Mouse (Mus musculus): ENCODE data around the gene Wdr11.

- TF ChIP-seq CTCF (IDR thresholded peaks at IDR 0.05; ENCODE audit: low read depth) (no peak), EP300 (IDR thresholded peaks at IDR 0.05; ENCODE audit: low read depth) (no peak)
Measured at GRCm38 (mm10) chr7:129677141-129677540, 85.5 kb downstream of the Wdr11 start.
